Mouse (Mus musculus) kidney, postnatal 0 days (tissue): ENCODE data around the gene Qsox2. TPM values are rescaled to one million over a fixed set of nuclear protein-coding genes. Genes with fewer than 3 reads are reported as not detected.

Experiments
- ATAC-seq: fragments of 200-750 bp; cut with Nextera tagmentation; replicated peaks from 2 replicates; pipeline ENCODE4 v1.8.0; 2017; ENCODE audit warnings: low read depth, moderate number of reproducible peaks, moderate TSS enrichment, moderate library complexity; ENCODE audit not compliant: low FRiP score
- DNase-seq: peaks from one replicate; pipeline ENCODE4 v3.0.0-alpha.2; 2016; ENCODE audit warnings: low spot score
- H3K27ac ChIP-seq: fragments of 300-500 bp; sonication (generic); 2 replicates; pipeline ENCODE4 v1.5.1; 2014; ENCODE audit warnings: mild to moderate bottlenecking
- H3K27me3 ChIP-seq: fragments of 300-500 bp; sonication (generic); 2 replicates; pipeline ENCODE4 v1.6.1; 2014; ENCODE audit warnings: low read length, mixed read lengths; ENCODE audit not compliant: insufficient read depth
- H3K36me3 ChIP-seq: fragments of 300-500 bp; sonication (generic); 2 replicates; pipeline ENCODE4 v1.6.1; 2014; ENCODE audit warnings: low read length, mixed read lengths; ENCODE audit not compliant: insufficient read depth
- H3K4me1 ChIP-seq: fragments of 300-500 bp; sonication (generic); replicated peaks from 2 replicates; pipeline ENCODE4 v1.6.1; 2014; ENCODE audit warnings: antibody characterized with exemption, low read length, mixed read lengths; ENCODE audit not compliant: insufficient read depth
- H3K4me2 ChIP-seq: fragments of 300-500 bp; sonication (generic); 2 replicates; pipeline ENCODE4 v1.6.1; 2014; ENCODE audit warnings: mild to moderate bottlenecking, low read length, moderate library complexity, mixed read lengths
- H3K4me3 ChIP-seq: fragments of 300-500 bp; sonication (generic); replicated peaks from 2 replicates; pipeline ENCODE4 v1.5.1; 2014; ENCODE audit warnings: low read depth, low read length
- H3K9ac ChIP-seq: fragments of 300-500 bp; sonication (generic); 2 replicates; pipeline ENCODE4 v1.6.1; 2014; ENCODE audit warnings: low read depth, low read length
- H3K9me3 ChIP-seq: fragments of 300-500 bp; sonication (generic); replicated peaks from 2 replicates; pipeline ENCODE4 v1.6.1; 2016; ENCODE audit warnings: low read length, inconsistent platforms, mixed read lengths
- CTCF ChIP-seq: IDR thresholded peaks from 2 replicates; pipeline ENCODE4 v1.5.1; 2016; ENCODE audit warnings: antibody characterized with exemption, low read depth, mild to moderate bottlenecking, moderate library complexity
- WGBS: fragments of 180-500 bp; shearing (Covaris S2); extraction: QIAGEN DNeasy Blood & Tissue Kit; methylation state at CpG from one replicate; pipeline ENCODE4 v1.1.7; 2014; 5-methylcytosine and 5-hydroxymethylcytosine counted together
- polyA plus RNA-seq: library from polyadenylated mRNA; unstranded; fragments of >200 nt; fragmentation: Nextera tagmentation; extraction: Ambion mirVana; gene quantifications from 2 replicates; pipeline ENCODE4 v1.2.1, GENCODE M21; 2015

Gene Qsox2
- polyA plus RNA-seq, 1 experiment from 2014 or later: 11.3 TPM

GRCm38 (mm10) chr2:26230253-26230652 lies 7.1 kb downstream of the Qsox2 start:
- WGBS: 58% methylated on average over 4 of the region's 4 CpGs
- Histone ChIP-seq H3K4me3 (no peak overlapping the region), H3K27me3 (no peaks in the 10 kb centered on the region), H3K9ac (no peak overlapping the region), H3K4me2 (no peak overlapping the region), H3K36me3 (no peaks in the 10 kb centered on the region), H3K4me1 (no peaks in the 10 kb centered on the region), H3K27ac (no peak overlapping the region), H3K9me3 (no peaks in the 10 kb centered on the region)
- no peak for ATAC-seq
- no peak for DNase-seq
- TF ChIP-seq CTCF: no peak

- TF ChIP-seq CTCF: peak; percentile 85
- no peak overlapping the region for H3K4me3 ChIP-seq
- H3K9ac ChIP-seq: no peak overlapping the region
- WGBS: 62% methylated on average over 1 of the region's 1 CpGs
- ATAC-seq (no peak; the same call in 1 of the 2 replicates), DNase-seq (peak; percentile 84)
- no peaks in the 10 kb centered on the region for H3K27me3 ChIP-seq
- H3K36me3 ChIP-seq: 0 out of 2 replicates have a peak, but pooled peaks cover 7% of the 10 kb centered on the region
- no peak overlapping the region for H3K27ac ChIP-seq
- H3K4me2 ChIP-seq: no peak overlapping the region
- no peaks in the 10 kb centered on the region for H3K9me3 ChIP-seq
- H3K4me1 ChIP-seq: no peaks in the 10 kb centered on the region
Observed at GRCm38 (mm10) chr2:26227788-26228187, 9.5 kb downstream of the Qsox2 start.

GRCm38 (mm10) chr2:26225242-26225641 lies 12.1 kb downstream of the Qsox2 start:
- DNase-seq (no peak), ATAC-seq (no peak)
- no peak overlapping the region for H3K4me3 ChIP-seq
- H3K9me3 ChIP-seq: no peaks in the 10 kb centered on the region
- H3K4me2 ChIP-seq: no peak overlapping the region
- TF ChIP-seq CTCF: no peak
- WGBS: 87% methylated on average over 4 of the region's 4 CpGs
- H3K27ac ChIP-seq: no peak overlapping the region
- H3K9ac ChIP-seq: no peak overlapping the region
- peaks cover 18% of the 10 kb centered on the region; the same call in 1 of the 2 replicates for H3K36me3 ChIP-seq
- no peaks in the 10 kb centered on the region for H3K4me1 ChIP-seq
- H3K27me3 ChIP-seq: no peaks in the 10 kb centered on the region

- Histone ChIP-seq H3K9me3 (no peaks in the 10 kb centered on the region), H3K27ac (no peak overlapping the region), H3K27me3 (no peaks in the 10 kb centered on the region), H3K4me3 (no peak overlapping the region), H3K4me1 (no peaks in the 10 kb centered on the region), H3K36me3 (peaks cover 25% of the 10 kb centered on the region; the same call in 1 of the 2 replicates), H3K4me2 (no peak overlapping the region), H3K9ac (no peak overlapping the region)
- DNase-seq: no peak
- WGBS: 86% methylated on average over 3 of the region's 3 CpGs
- peak; percentile 14; the same call in 1 of the 2 replicates for TF ChIP-seq CTCF
- no peak for ATAC-seq
Observed at GRCm38 (mm10) chr2:26223961-26224360, 13.4 kb downstream of the Qsox2 start.

GRCm38 (mm10) chr2:26214526-26214925 lies 22.8 kb downstream of the Qsox2 start:
- no peak overlapping the region for H3K9ac ChIP-seq
- no peaks in the 10 kb centered on the region for H3K4me1 ChIP-seq
- H3K27me3 ChIP-seq: no peaks in the 10 kb centered on the region
- H3K36me3 ChIP-seq: peaks cover 30% of the 10 kb centered on the region; the same call in 1 of the 2 replicates
- no peak for TF ChIP-seq CTCF
- no peak for DNase-seq
- no peak overlapping the region for H3K4me2 ChIP-seq
- WGBS: 46% methylated on average over 3 of the region's 3 CpGs
- ATAC-seq: no peak
- H3K27ac ChIP-seq: no peak overlapping the region
- no peak overlapping the region for H3K4me3 ChIP-seq
- no peaks in the 10 kb centered on the region for H3K9me3 ChIP-seq

- DNase-seq (no peak), ATAC-seq (no peak)
- Histone ChIP-seq H3K9me3 (no peaks in the 10 kb centered on the region), H3K4me3 (no peak overlapping the region), H3K9ac (no peak overlapping the region), H3K4me2 (no peak overlapping the region), H3K27me3 (peaks cover 34% of the 10 kb centered on the region), H3K4me1 (no peaks in the 10 kb centered on the region), H3K27ac (no peak overlapping the region), H3K36me3 (peaks cover 17% of the 10 kb centered on the region; the same call in 1 of the 2 replicates)
- TF ChIP-seq CTCF: no peak
- WGBS: 76% methylated on average over 3 of the region's 3 CpGs
Observed at GRCm38 (mm10) chr2:26209566-26209965, 27.8 kb downstream of the Qsox2 start.
